Mouse (Mus musculus) megakaryocyte-erythroid progenitor cell, adult 5-6 weeks (primary cell): Measurements from ENCODE around the gene Anapc15-ps. TPM values are rescaled to one million over a fixed set of nuclear protein-coding genes. Genes with fewer than 3 reads are reported as not detected.
A peak's percentile ranks its signal among the peaks of the same experiment; 100 is the strongest.

ENCODE experiments used
- ATAC-seq: replicated peaks from 2 replicates; pipeline ENCODE4 v1.8.0; 2016; ENCODE audit warnings: mild to moderate bottlenecking, inconsistent platforms; ENCODE audit not compliant: severe bottlenecking, poor library complexity, low FRiP score, low TSS enrichment
- total RNA-seq, 2 experiments: library from RNA; stranded (forward) in 1 of 2; stranded (reverse) in 1 of 2; fragments of 200-1000, 215-1000 nt in 1 of 2; fragments of >200 nt in 1 of 2; fragmentation: Nextera tagmentation in 1 of 2; gene quantifications; 2 replicates each; pipeline ENCODE4 v1.2.3; 2014 to 2017

Anapc15-ps gene
- not detected in 2 replicates for total RNA-seq (2014; fragmentation: Nextera tagmentation)
- total RNA-seq (2017), result 0.56 and 1.1 TPM in 2 replicates

- no peak for ATAC-seq
Measured at GRCm38 (mm10) chr10:95673351-95673750, at the start of gene Anapc15-ps. TSS of gene Anapc15-ps (minus strand) at chr10:95673451.

GRCm38 (mm10) chr10:95722203-95722611 is 49.0 kb upstream of the Anapc15-ps start:
- ATAC-seq, result peak; percentile 91

GRCm38 (mm10) chr10:95720181-95720798 is 47.0 kb upstream of the Anapc15-ps start:
- ATAC-seq, result no peak

GRCm38 (mm10) chr10:95719472-95719871 is 46.2 kb upstream of the Anapc15-ps start:
- 0 out of 2 replicates have a peak, but pooled peaks have one; percentile 22 for ATAC-seq

- no peak for ATAC-seq
Measured at GRCm38 (mm10) chr10:95718760-95719159, 45.5 kb upstream of the Anapc15-ps start.

GRCm38 (mm10) chr10:95717106-95717680 is 43.9 kb upstream of the Anapc15-ps start:
- ATAC-seq, result no peak

- ATAC-seq, result no peak
Measured at GRCm38 (mm10) chr10:95715687-95716086, 42.4 kb upstream of the Anapc15-ps start.

GRCm38 (mm10) chr10:95712221-95712620 is 39.0 kb upstream of the Anapc15-ps start:
- ATAC-seq, result no peak

- ATAC-seq, result no peak
Measured at GRCm38 (mm10) chr10:95709903-95710660, 36.8 kb upstream of the Anapc15-ps start.

GRCm38 (mm10) chr10:95709143-95709880 is 36.1 kb upstream of the Anapc15-ps start:
- ATAC-seq, result no peak

GRCm38 (mm10) chr10:95708001-95708400 is 34.8 kb upstream of the Anapc15-ps start:
- no peak for ATAC-seq

GRCm38 (mm10) chr10:95706867-95707266 is 33.6 kb upstream of the Anapc15-ps start:
- ATAC-seq, result no peak

GRCm38 (mm10) chr10:95705747-95706146 is 32.5 kb upstream of the Anapc15-ps start:
- ATAC-seq, result no peak

GRCm38 (mm10) chr10:95704847-95705246 is 31.6 kb upstream of the Anapc15-ps start:
- ATAC-seq, result no peak

GRCm38 (mm10) chr10:95703730-95704129 is 30.5 kb upstream of the Anapc15-ps start:
- ATAC-seq, result no peak

GRCm38 (mm10) chr10:95700422-95700821 is 27.2 kb upstream of the Anapc15-ps start:
- no peak for ATAC-seq

- no peak for ATAC-seq
Measured at GRCm38 (mm10) chr10:95698920-95699714, 25.9 kb upstream of the Anapc15-ps start.

GRCm38 (mm10) chr10:95696253-95696641 is 23.0 kb upstream of the Anapc15-ps start:
- no peak for ATAC-seq

- no peak for ATAC-seq
Measured at GRCm38 (mm10) chr10:95695603-95696252, 22.5 kb upstream of the Anapc15-ps start.
